Mouse (Mus musculus) lung, embryonic 15.5 days (tissue): ENCODE measurements around the gene Idh3b. TPM values are rescaled to one million over a fixed set of nuclear protein-coding genes. Genes with fewer than 3 reads are reported as not detected.
A peak's percentile ranks its signal among the peaks of the same experiment; 100 is the strongest.

Experiments
- ATAC-seq: fragments of 200-750 bp; cut with Nextera tagmentation; 2 replicates; pipeline ENCODE4 v1.8.0; 2017; ENCODE audit warnings: moderate number of reproducible peaks, borderline replicate concordance; ENCODE audit not compliant: low FRiP score, low TSS enrichment; ENCODE audit errors: extremely low read depth
- H3K27ac ChIP-seq: fragments of 300-500 bp; sonication (generic); 2 replicates; pipeline ENCODE4 v1.5.1; 2015; ENCODE audit warnings: moderate library complexity, mild to moderate bottlenecking, inconsistent platforms
- H3K27me3 ChIP-seq: fragments of 300-500 bp; sonication (generic); 2 replicates; pipeline ENCODE4 v1.6.1; 2015; ENCODE audit warnings: inconsistent platforms
- H3K36me3 ChIP-seq: fragments of 300-500 bp; sonication (generic); 2 replicates; pipeline ENCODE4 v1.6.1; 2015; ENCODE audit warnings: inconsistent platforms
- H3K4me1 ChIP-seq: fragments of 300-500 bp; sonication (generic); 2 replicates; pipeline ENCODE4 v1.6.1; 2015; ENCODE audit warnings: inconsistent platforms
- H3K4me2 ChIP-seq: fragments of 300-500 bp; sonication (generic); 2 replicates; pipeline ENCODE4 v1.6.1; 2015; ENCODE audit warnings: inconsistent platforms, mild to moderate bottlenecking, moderate library complexity
- H3K4me3 ChIP-seq: fragments of 300-500 bp; sonication (generic); 2 replicates; pipeline ENCODE4 v1.5.1; 2015; ENCODE audit warnings: mild to moderate bottlenecking, inconsistent platforms
- H3K9ac ChIP-seq: fragments of 300-500 bp; sonication (generic); 2 replicates; pipeline ENCODE4 v1.6.1; 2015; ENCODE audit warnings: inconsistent platforms
- H3K9me3 ChIP-seq: fragments of 300-500 bp; sonication (generic); 2 replicates; pipeline ENCODE4 v1.6.1; 2016; ENCODE audit warnings: inconsistent platforms
- WGBS: fragments of 180-500 bp; shearing (Covaris S2); methylation state at CpG from one replicate; pipeline ENCODE4 v1.1.7; 2015; 5-methylcytosine and 5-hydroxymethylcytosine counted together
- polyA plus RNA-seq: library from polyadenylated mRNA; unstranded; fragments of >200 nt; fragmentation: Nextera tagmentation; extraction: Ambion mirVana; gene quantifications from 2 replicates; pipeline ENCODE4 v1.2.1, GENCODE M21; 2015

Idh3b gene
- 150 and 158 TPM in 2 replicates for polyA plus RNA-seq

DNA sequence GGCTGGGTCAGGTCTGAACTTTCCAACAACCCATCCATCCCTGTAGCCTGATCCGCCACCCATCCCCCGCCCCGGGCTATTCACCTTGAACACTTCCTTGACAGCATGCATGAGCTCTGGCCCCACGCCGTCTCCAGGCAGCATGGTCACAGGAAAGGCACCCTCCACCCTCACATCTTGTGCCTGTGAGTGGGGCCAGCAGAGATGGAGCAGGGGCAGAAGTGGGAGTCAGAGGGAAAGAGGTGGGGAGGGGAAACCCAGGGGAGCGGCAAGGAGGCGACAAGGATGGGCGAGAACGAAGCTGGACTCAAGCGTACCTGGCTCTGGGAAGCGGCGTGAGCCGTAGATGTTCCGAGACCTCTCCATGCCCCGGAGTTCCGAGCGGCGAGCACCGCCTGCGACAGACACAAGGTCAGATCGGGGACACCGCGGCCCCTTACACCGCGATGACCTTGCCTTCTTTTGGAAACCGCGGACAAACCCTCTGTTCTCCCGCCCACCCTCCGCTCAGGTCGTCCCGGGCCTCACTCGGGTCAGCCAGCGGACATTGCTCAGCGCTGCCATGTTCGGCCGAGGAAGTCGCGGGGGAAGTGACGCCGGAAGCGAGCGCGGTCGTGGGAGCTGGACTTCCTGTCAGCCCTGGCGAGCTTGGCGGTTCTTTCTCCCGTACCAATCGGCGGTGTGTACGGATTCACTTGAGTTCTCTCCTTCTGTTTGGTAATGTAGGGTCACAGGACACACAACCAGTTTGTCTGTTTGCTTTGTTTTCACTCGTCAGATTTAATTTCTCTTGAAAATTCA lies at the start of gene Idh3b:
Gene Idh3b (minus strand): TSS at position 694 of the 801 bp plus-strand sequence.
- Histone ChIP-seq H3K36me3 (peaks cover 26% of the 10 kb centered on the region), H3K27me3 (no peaks in the 10 kb centered on the region), H3K4me1 (peaks cover 12% of the 10 kb centered on the region), H3K9me3 (no peaks in the 10 kb centered on the region), H3K27ac (peak within 1 kb of the TSS; percentile 57), H3K4me2 (peak within 1 kb of the TSS; percentile 87), H3K4me3 (peak within 1 kb of the TSS; percentile 83), H3K9ac (peak within 1 kb of the TSS; percentile 85)
- WGBS, result under 1% methylated on average over 51 of the region's 51 CpGs
- peak; percentile 91 for ATAC-seq

DNA sequence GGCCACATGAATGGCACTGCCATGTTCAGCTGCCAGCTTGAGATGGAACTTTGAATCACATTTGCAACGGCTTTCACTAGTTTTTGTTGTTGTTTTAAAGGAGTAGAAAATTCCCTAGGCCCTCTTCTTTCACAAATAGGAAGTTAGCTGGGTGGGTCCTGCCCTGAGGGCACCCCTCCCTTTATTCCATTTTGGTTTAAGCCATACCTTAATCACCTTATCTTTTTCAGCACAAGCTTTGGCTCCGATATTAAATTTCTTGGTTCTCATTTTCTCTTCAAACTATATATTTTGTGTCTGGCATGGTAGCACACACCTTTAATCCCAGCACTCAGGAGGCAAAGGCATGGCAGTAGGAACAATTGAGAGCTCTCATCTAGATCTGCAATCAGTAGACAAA lies 45.2 kb upstream of the Idh3b start:
- ATAC-seq, result no peak
- WGBS, result 92% methylated on average over 2 of the region's 2 CpGs
- H3K36me3 ChIP-seq, result no peaks in the 10 kb centered on the region
- no peak overlapping the region for H3K4me2 ChIP-seq
- no peak overlapping the region for H3K27ac ChIP-seq
- no peaks in the 10 kb centered on the region for H3K4me1 ChIP-seq
- no peaks in the 10 kb centered on the region for H3K27me3 ChIP-seq
- no peak overlapping the region for H3K4me3 ChIP-seq
- H3K9me3 ChIP-seq, result no peaks in the 10 kb centered on the region
- H3K9ac ChIP-seq, result no peak overlapping the region

DNA sequence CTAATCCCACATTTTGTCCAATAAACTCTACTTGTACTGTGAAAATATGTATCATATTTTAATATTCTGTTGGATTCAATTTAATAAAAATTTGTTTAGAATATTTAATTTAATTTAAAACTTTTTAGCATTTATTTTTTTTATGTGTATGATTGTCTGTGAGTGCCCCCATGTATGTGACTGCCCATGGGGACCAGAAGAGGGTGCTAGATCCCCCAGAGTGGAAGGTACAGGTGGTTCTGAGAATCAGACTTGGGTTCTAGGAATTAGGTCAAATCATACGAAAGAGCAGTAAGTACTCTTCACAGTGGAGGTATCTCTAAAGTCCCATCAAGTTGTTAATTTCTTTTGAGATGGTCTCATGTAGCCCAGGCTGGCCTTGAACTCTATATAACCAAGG lies 42.7 kb upstream of the Idh3b start:
- H3K4me3 ChIP-seq, result no peak overlapping the region
- ATAC-seq, result no peak
- no peaks in the 10 kb centered on the region for H3K36me3 ChIP-seq
- no peaks in the 10 kb centered on the region for H3K4me1 ChIP-seq
- H3K9me3 ChIP-seq, result no peaks in the 10 kb centered on the region
- no peaks in the 10 kb centered on the region for H3K27me3 ChIP-seq
- no peak overlapping the region for H3K4me2 ChIP-seq
- no peak overlapping the region for H3K27ac ChIP-seq
- no peak overlapping the region for H3K9ac ChIP-seq
- WGBS, result 62% methylated on average over 1 of the region's 1 CpGs

DNA sequence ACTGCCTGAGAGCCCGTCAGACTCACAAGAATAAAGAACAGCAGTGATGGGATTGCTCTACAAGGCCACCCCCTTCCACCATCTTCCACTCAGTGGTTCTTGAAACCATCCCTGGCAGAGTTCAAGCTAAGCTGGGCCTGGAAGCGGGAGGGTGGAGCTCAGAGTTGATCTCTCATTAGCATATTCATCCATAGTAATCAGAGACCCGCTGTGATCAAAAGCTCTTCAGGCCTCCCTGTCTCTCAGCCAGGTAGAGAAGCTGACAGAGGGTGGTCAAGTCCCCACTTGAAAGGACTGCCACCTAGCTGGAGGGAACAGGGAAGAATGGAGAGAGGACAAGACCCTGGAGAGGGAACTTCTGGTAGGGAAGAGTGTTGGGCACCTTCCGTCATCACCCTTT lies 18.7 kb upstream of the Idh3b start:
- H3K27ac ChIP-seq, result no peak overlapping the region
- no peak overlapping the region for H3K4me2 ChIP-seq
- H3K4me1 ChIP-seq, result no peaks in the 10 kb centered on the region
- H3K4me3 ChIP-seq, result no peak overlapping the region
- H3K27me3 ChIP-seq, result no peaks in the 10 kb centered on the region
- WGBS, result 62% methylated on average over 4 of the region's 4 CpGs
- H3K36me3 ChIP-seq, result no peaks in the 10 kb centered on the region
- ATAC-seq, result no peak
- no peak overlapping the region for H3K9ac ChIP-seq
- H3K9me3 ChIP-seq, result no peaks in the 10 kb centered on the region

DNA sequence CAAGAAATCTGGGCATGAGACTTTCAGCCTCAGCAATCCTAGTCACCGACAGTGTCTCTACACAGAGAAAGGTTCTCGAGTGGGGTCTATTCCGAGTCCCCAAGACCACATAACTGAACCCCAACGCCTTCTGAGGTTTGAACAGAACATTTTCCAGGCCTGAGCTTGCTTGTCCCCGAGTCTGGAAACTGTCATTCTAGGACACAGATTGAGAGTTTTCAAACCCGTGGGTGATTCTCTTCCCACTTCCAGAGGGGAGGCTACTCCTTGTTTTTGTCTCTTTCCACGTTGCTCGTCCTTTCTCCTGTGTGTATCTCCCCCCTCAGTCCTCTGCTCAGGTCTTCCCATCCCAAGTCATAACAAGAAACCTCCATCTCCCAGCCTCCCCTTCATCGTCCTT lies 13.2 kb upstream of the Idh3b start:
- H3K27ac ChIP-seq, result no peak overlapping the region

DNA sequence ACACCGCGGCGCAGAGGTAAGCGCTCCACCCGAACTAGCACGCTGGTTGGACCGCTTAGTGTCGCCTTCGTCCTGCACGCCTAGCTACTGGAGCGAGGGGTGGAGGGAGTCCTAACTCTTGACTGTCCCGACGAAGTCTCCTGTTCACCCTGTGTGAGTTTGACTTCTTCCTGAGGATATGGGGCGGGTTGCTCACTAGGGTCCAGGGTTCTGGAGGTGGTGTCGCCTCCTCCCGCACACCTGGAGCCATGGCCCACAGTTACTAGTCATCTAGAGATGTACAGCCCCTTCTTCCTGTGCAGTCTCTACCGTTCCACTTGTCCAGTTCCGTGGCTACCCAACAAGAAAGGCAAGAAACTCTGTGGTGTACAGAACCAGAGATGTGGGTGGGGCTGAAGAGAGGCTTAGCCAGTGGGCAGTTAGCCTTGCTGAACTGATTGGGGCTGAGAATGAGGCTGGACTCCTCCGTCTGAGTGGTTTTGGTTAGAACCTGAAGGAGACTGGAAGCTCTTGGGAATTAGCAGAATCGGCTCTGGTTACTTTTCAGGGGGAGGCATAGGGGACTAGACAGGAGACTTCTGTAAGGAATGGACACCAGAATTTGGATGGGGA lies 11.9 kb upstream of the Idh3b start:
- WGBS, result 3% methylated on average over 20 of the region's 20 CpGs
- peak overlapping the region; percentile 74 for H3K4me3 ChIP-seq
- H3K4me1 ChIP-seq, result peaks cover 12% of the 10 kb centered on the region
- peaks cover 37% of the 10 kb centered on the region for H3K27me3 ChIP-seq
- no peak; the same call in 1 of the 2 replicates for ATAC-seq
- H3K36me3 ChIP-seq, result no peaks in the 10 kb centered on the region
- H3K9ac ChIP-seq, result peak overlapping the region; percentile 54; the same call in 1 of the 2 replicates
- H3K9me3 ChIP-seq, result no peaks in the 10 kb centered on the region
- peak overlapping the region; percentile 81 for H3K4me2 ChIP-seq
- no peak overlapping the region for H3K27ac ChIP-seq

More for the DNA sequence above, 13.2 kb upstream of the Idh3b start:
- WGBS, result 80% methylated on average over 9 of the region's 9 CpGs
- H3K4me1 ChIP-seq, result peaks cover 12% of the 10 kb centered on the region
- no peak overlapping the region for H3K4me2 ChIP-seq
- no peaks in the 10 kb centered on the region for H3K36me3 ChIP-seq
- no peaks in the 10 kb centered on the region for H3K9me3 ChIP-seq
- ATAC-seq, result no peak
- peaks cover 30% of the 10 kb centered on the region; the same call in 1 of the 2 replicates for H3K27me3 ChIP-seq
- H3K4me3 ChIP-seq, result no peak overlapping the region
- no peak overlapping the region for H3K9ac ChIP-seq

DNA sequence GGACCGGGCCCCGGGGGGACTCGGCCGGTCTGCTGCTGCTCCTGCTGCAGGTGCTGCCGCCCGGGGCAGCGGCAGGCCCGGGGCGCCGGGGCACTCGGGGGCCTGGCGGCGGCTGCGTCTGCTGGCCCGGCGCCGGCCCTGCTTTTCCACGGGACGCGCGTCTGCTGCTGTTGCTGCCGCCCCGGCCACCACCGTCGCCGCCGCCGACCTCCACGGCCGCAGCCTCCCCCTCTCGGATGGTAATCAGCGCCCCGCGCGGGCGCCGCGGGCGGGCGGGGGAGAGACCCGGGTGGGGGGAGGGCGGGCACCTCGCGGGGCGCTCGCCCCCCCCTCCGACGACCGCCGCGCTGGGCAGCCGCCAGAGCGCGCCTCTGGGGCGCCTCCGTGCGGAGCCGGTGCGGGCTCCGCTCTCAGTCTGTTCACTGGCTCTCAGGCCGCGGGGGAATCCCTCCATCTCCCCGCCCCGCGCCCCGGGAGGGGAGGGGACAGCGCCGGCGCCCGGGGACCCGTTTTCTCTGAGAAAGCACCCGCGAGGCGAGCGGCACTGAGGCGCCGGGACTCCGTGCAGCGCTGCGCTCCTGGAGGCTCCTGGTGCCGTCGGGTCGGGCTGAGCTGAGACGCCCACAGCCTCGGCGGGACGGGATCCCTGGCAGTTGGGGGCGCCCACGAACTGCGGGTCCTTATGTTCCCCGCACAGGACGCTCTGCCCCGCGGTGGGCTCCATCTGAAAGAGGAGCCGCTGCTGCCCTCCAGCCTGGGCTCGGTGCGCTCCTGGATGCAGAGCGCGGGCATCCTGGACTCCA lies 11.2 kb upstream of the Idh3b start:
- H3K27me3 ChIP-seq, result peaks cover 37% of the 10 kb centered on the region
- peak overlapping the region; percentile 74 for H3K4me3 ChIP-seq
- no peaks in the 10 kb centered on the region for H3K9me3 ChIP-seq
- WGBS, result 0% methylated on average over 53 of the region's 99 CpGs
- no peaks in the 10 kb centered on the region for H3K36me3 ChIP-seq
- H3K9ac ChIP-seq, result peak overlapping the region; percentile 54
- H3K27ac ChIP-seq, result no peak overlapping the region; the same call in 1 of the 2 replicates
- peak; percentile 45 for ATAC-seq
- peaks cover 12% of the 10 kb centered on the region for H3K4me1 ChIP-seq
- H3K4me2 ChIP-seq, result peak overlapping the region; percentile 81

DNA sequence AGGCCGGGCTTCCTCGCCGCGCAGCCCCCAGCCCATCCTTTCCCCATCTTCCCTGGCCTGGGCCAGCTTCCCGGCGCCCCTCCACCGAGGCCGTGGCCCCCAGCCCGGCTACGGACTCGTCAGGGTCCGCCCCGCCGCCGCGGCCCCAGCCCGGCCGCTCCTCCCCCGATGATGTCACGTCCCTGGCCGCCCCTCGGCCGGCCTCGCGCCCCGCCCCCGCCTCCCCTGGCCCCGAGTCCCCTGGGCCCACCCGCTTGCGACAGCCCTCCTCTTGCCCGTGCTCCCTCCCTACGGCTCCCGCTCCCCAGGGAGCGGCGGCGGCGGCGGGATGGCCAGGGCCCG lies 10.6 kb upstream of the Idh3b start, which contains the start of gene Ebf4:
Gene Ebf4 (plus strand): TSS at position 234 of the 342 bp plus-strand sequence.
- Histone ChIP-seq H3K27me3 (peaks cover 37% of the 10 kb centered on the region), H3K4me3 (peak within 1 kb of the TSS; percentile 74), H3K27ac (no peak within 1 kb of the TSS; the same call in 1 of the 2 replicates), H3K4me2 (peak within 1 kb of the TSS; percentile 81), H3K9me3 (no peaks in the 10 kb centered on the region), H3K36me3 (no peaks in the 10 kb centered on the region), H3K9ac (peak within 1 kb of the TSS; percentile 54), H3K4me1 (peaks cover 12% of the 10 kb centered on the region)
- ATAC-seq, result peak; percentile 86
- WGBS, result 0% methylated on average over 23 of the region's 39 CpGs

DNA sequence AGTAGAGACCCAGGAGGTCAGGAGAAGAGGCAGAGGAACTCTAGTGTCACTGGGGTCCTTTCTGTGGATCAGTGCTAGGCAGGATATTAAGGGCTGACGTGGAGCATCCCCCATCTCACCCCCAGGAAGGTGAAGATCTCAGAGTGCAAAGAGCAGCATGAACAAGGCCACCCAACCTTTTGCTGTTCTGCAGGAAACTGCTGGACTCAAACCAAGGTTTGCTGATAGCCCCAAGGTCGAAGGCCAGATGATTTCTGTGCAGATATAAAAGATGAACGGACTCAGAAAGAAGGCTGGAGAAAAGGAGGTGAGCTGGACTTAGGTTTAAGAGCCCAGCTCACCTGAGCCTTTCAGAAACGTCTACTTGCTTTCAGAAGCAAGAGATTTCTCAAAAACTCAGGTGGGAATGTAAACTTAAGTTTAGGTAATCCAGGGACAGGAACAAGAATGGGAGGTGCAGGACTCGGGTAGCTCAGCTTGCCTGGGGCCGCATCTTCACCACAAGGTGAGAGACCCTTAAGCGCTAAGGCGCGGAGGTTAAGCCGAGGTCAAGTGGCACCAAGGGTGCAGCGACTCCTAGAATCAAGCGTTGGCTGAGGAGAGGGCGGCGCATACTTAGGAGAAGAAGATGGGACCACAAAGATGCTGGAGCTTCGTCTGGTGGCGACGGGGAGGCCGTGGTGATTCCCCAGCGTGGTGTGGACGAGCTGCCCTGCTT lies 10.0 kb upstream of the Idh3b start:
- peak overlapping the region; percentile 54 for H3K9ac ChIP-seq
- H3K4me2 ChIP-seq, result peak overlapping the region; percentile 81
- no peaks in the 10 kb centered on the region for H3K9me3 ChIP-seq
- no peaks in the 10 kb centered on the region for H3K36me3 ChIP-seq
- ATAC-seq, result no peak
- peaks cover 12% of the 10 kb centered on the region for H3K4me1 ChIP-seq
- H3K27me3 ChIP-seq, result peaks cover 37% of the 10 kb centered on the region
- peak overlapping the region; percentile 74 for H3K4me3 ChIP-seq
- no peak overlapping the region for H3K27ac ChIP-seq
- WGBS, result 7% methylated on average over 20 of the region's 20 CpGs

DNA sequence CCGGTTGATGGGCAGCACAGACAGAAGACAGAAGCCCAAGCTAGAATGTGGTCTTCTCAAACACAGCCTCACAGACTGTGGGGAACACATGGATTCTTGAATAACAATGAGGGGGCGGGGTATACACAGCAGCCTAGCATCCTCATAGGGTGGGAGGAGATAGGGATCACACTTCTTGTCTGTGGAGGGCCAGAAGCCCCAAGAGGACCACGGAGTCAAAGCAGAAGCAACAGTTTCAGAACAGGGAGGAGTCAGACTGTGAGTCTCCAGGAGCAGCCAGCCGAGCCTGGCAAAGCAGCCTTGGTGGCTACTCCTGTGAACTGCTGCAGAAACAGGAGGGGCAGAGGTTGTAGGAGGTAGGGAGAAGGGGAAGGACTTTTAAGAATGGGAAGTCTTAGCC lies 9.1 kb upstream of the Idh3b start:
- Histone ChIP-seq H3K4me1 (peaks cover 12% of the 10 kb centered on the region), H3K9ac (no peak overlapping the region), H3K27me3 (peaks cover 37% of the 10 kb centered on the region), H3K4me2 (no peak overlapping the region; the same call in 1 of the 2 replicates), H3K4me3 (no peak overlapping the region), H3K36me3 (no peaks in the 10 kb centered on the region), H3K9me3 (no peaks in the 10 kb centered on the region), H3K27ac (no peak overlapping the region)
- WGBS, result 5% methylated on average over 4 of the region's 4 CpGs
- peak; percentile 37; the same call in 1 of the 2 replicates for ATAC-seq

DNA sequence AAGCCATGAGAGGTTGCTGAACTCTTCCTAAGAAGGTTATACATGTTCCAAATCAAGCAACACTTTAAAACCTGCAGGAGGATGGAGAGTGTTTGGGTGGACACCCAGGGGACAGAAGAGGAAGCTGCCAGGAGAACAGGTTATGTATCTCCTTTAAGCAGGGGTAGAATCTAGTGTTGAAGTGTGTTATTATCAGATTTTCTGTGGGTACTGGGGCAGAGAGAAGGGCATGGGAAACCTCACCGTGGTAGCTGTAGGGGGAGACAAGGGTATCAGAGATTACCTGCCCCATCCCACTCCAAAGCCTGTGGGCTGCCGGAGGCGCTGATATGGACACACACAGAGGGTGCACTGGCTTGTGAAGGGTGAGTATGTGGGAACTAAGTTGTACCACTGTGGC lies 8.7 kb upstream of the Idh3b start:
- no peak overlapping the region for H3K9ac ChIP-seq
- peaks cover 37% of the 10 kb centered on the region for H3K27me3 ChIP-seq
- H3K4me2 ChIP-seq, result no peak overlapping the region
- no peak for ATAC-seq
- no peak overlapping the region for H3K27ac ChIP-seq
- no peaks in the 10 kb centered on the region for H3K36me3 ChIP-seq
- H3K9me3 ChIP-seq, result no peaks in the 10 kb centered on the region
- WGBS, result 54% methylated on average over 3 of the region's 3 CpGs
- peaks cover 12% of the 10 kb centered on the region for H3K4me1 ChIP-seq
- H3K4me3 ChIP-seq, result no peak overlapping the region
